Mouse (Mus musculus) hindbrain, embryonic 16.5 days (tissue): ENCODE measurements at regions not wholly inside any gene's neighbourhood (a gene's known extent, or its start where the extent isn't known, plus 50 kb on each side); places are given as distances from the start of the nearest gene placed in this dataset.
A peak's percentile ranks its signal among the peaks of the same experiment; 100 is the strongest.
"Not testable (repeated sequence)": the region's sequence is repeated elsewhere in the genome, so short reads cannot be mapped to it uniquely, and the experiment has no call there.

Source experiments
- ATAC-seq: fragments of 200-750 bp; cut with Nextera tagmentation; 2 replicates; pipeline ENCODE4 v1.8.0; 2017; ENCODE audit warnings: moderate TSS enrichment, moderate library complexity
- H3K27ac ChIP-seq: fragments of 300-500 bp; sonication (generic); 2 replicates; pipeline ENCODE4 v1.5.1; 2014; ENCODE audit warnings: low read depth, mild to moderate bottlenecking, control low read depth, low read length, moderate library complexity
- H3K27me3 ChIP-seq: fragments of 300-500 bp; sonication (generic); replicated peaks from 2 replicates; pipeline ENCODE4 v1.6.1; 2014; ENCODE audit warnings: low read length; ENCODE audit not compliant: control insufficient read depth, insufficient read depth
- H3K36me3 ChIP-seq: fragments of 300-500 bp; sonication (generic); 2 replicates; pipeline ENCODE4 v1.6.1; 2014; ENCODE audit warnings: mild to moderate bottlenecking, low read length, moderate library complexity, mixed read lengths; ENCODE audit not compliant: control insufficient read depth, insufficient read depth
- H3K4me1 ChIP-seq: fragments of 300-500 bp; sonication (generic); 2 replicates; pipeline ENCODE4 v1.6.1; 2014; ENCODE audit warnings: low read depth, low read length; ENCODE audit not compliant: control insufficient read depth, insufficient read depth
- H3K4me2 ChIP-seq: fragments of 300-500 bp; sonication (generic); 2 replicates; pipeline ENCODE4 v1.6.1; 2014; ENCODE audit warnings: mild to moderate bottlenecking, low read length, control low read depth, moderate library complexity
- H3K4me3 ChIP-seq: fragments of 300-500 bp; sonication (generic); 2 replicates; pipeline ENCODE4 v1.5.1; 2014; ENCODE audit warnings: mild to moderate bottlenecking, low read length, control low read depth, moderate library complexity
- H3K9ac ChIP-seq: fragments of 300-500 bp; sonication (generic); 2 replicates; pipeline ENCODE4 v1.6.1; 2014; ENCODE audit warnings: low read depth, mild to moderate bottlenecking, control low read depth, low read length, moderate library complexity
- H3K9me3 ChIP-seq: fragments of 300-500 bp; sonication (generic); 2 replicates; pipeline ENCODE4 v1.6.1; 2014; ENCODE audit warnings: mild to moderate bottlenecking, low read length, moderate library complexity; ENCODE audit not compliant: control insufficient read depth
- WGBS: fragments of 180-500 bp; shearing (Covaris S2); extraction: QIAGEN DNeasy Blood & Tissue Kit; methylation state at CpG from one replicate; pipeline ENCODE4 v1.1.7; 2014; 5-methylcytosine and 5-hydroxymethylcytosine counted together

DNA sequence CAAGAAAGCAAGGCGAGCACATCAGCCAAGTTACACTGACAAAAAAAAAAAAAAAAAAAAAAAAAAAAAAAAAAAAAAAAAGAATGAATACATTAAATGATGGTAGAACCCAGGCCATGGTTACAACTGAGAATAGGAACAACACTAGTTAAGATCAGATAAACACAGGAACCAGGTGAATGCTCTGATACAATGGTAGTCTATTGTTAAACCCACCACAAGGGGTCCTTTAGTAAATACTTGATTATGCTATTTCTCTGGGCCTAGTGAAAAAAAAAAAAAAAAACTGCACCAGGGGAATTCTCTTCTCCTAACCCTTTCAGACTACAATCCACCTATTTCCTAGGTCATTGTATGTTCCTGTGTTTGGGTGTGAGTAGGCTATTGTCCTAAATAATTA is 2289.7 kb downstream of the Cntnap5b start:
- no peak overlapping the region for H3K4me3 ChIP-seq
- no peaks in the 10 kb centered on the region for H3K9me3 ChIP-seq
- no peak for ATAC-seq
- H3K36me3 ChIP-seq = no peaks in the 10 kb centered on the region
- H3K9ac ChIP-seq = no peak overlapping the region
- H3K4me2 ChIP-seq = no peak overlapping the region
- H3K27me3 ChIP-seq = no peaks in the 10 kb centered on the region
- WGBS = 78% methylated on average over 1 of the region's 1 CpGs
- H3K27ac ChIP-seq = no peak overlapping the region
- no peaks in the 10 kb centered on the region for H3K4me1 ChIP-seq

DNA sequence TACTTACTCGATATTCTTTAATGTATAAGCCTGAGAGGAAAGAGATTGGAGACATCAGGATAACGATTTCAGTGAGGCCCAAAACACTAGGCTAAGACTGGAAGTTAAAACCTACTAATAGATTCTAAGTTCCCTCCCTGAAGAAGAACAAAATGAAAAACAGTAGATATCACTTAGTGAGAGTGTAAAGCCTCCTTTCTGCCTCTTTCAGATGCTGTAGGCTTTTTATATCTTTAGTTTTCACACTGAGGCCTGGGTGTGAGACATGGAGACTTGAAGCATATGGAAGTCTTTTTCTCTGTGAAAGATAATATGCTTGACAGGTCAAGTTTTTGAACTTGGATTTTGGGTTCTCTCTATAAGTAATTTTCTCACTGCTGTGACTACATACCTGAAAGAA is 2333.1 kb downstream of the Cntnap5b start:
- no peaks in the 10 kb centered on the region for H3K9me3 ChIP-seq
- H3K4me1 ChIP-seq = no peaks in the 10 kb centered on the region
- no peaks in the 10 kb centered on the region for H3K27me3 ChIP-seq
- no peaks in the 10 kb centered on the region for H3K36me3 ChIP-seq
- no peak overlapping the region for H3K9ac ChIP-seq
- WGBS = 85% methylated on average over 2 of the region's 2 CpGs
- ATAC-seq = no peak
- H3K27ac ChIP-seq = no peak overlapping the region
- no peak overlapping the region for H3K4me3 ChIP-seq
- no peak overlapping the region for H3K4me2 ChIP-seq

DNA sequence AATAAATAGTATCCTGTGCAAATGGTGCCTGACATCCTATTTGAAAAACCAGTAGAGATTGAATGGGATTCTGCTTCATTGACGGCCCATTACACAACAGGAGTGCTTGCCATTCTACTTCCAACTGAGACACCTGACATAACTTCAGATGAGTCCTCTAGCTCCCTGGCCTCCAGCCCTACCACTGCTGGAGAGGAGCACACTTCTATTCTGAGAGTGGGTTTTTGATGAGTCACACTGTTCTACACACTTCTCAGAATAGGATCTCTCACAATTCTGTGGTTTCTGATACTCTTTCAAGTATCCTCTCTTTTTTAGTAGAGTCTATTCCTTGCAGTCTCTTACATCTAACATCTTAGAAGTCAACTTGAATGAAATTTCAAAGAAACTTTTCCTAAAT is 2366.5 kb downstream of the Cntnap5b start:
- no peak overlapping the region for H3K9ac ChIP-seq
- WGBS = 81% methylated on average over 1 of the region's 1 CpGs
- H3K36me3 ChIP-seq = no peaks in the 10 kb centered on the region
- ATAC-seq = no peak
- H3K9me3 ChIP-seq = no peaks in the 10 kb centered on the region
- H3K4me1 ChIP-seq = no peaks in the 10 kb centered on the region
- H3K4me2 ChIP-seq = no peak overlapping the region
- H3K27ac ChIP-seq = no peak overlapping the region
- no peaks in the 10 kb centered on the region for H3K27me3 ChIP-seq
- H3K4me3 ChIP-seq = no peak overlapping the region

DNA sequence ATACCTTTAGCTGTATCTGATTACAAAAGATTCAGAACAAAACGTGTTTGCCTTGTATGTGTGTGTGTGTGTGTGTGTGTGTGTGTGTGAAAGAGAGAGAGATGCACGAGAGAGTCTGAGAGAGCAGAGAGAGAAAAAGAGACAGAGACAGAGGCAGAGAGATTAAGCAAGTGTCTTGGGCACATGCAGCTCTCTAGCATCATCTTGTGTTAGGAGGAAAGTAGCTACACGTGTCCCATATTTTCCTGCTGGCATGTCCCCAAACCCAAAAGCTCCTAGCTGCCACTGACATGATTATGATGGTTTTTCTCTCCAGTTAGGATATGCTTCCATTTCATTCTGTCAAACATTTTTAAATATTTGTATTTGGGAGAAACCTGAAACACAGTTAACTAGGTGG is 2373.8 kb downstream of the Cntnap5b start:
- Histone ChIP-seq H3K4me1 (no peaks in the 10 kb centered on the region), H3K4me3 (no peak overlapping the region), H3K27me3 (no peaks in the 10 kb centered on the region), H3K9ac (no peak overlapping the region), H3K4me2 (no peak overlapping the region), H3K9me3 (no peaks in the 10 kb centered on the region), H3K36me3 (no peaks in the 10 kb centered on the region), H3K27ac (no peak overlapping the region)
- 56% methylated on average over 3 of the region's 3 CpGs for whole genome bisulfite sequencing
- ATAC-seq = no peak

DNA sequence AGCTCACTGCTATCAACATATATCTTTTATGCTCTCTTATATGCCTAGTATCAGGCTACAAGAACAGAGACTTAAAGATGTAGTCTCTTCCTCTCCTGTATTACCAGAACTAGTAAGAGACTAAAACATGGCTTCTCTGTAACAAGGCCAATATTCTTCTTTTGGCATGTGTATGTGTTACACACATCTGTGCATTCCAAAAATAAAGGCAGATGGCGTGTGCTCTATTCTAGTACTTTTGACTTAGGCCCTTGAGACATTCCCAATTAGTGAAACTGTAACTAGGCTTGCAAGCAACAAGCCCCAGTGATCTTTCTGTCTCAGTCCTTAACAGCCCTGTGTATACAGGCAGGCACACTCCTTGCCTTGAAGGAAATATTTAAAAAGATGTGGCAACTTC is 2394.1 kb downstream of the Cntnap5b start:
- 68% methylated on average over 1 of the region's 1 CpGs for WGBS
- Histone ChIP-seq H3K4me1 (no peaks in the 10 kb centered on the region), H3K4me2 (no peak overlapping the region), H3K27ac (no peak overlapping the region), H3K9ac (no peak overlapping the region), H3K9me3 (no peaks in the 10 kb centered on the region), H3K4me3 (no peak overlapping the region), H3K36me3 (no peaks in the 10 kb centered on the region), H3K27me3 (no peaks in the 10 kb centered on the region)
- ATAC-seq = peak; percentile 60; the same call in 1 of the 2 replicates

DNA sequence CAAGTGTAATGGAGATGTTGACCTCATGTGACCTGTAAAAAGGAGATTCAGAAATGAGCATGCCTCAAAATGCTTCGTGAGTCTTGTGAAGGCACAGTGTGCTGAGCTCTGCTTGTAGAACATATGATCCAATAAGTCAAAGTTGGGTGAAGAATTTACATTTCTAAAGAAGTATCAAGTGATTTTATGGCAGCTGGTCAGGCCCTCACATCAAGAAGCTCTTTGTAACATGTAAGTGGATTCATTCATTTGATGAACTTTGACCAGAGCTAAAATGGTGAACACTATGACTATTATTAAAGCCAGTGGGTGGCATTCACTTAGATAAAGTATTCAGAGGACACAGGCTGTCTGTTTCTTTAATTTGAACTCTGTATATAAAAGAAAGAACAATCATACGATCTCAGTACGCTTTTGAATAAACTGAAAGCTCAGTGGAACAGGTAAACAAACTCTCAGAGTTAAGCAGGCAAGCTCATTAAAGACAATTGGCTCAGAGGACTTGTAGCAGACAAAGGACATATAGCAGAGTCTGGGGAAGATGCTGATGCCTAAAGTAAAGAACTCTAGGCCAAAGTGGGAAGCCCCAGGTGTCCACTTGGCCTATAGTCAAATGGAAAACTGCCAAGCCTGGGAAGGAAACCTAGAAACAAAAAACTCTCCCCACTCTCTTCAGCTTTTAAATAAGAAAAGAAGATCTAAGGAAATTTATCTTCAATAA is 2398.2 kb downstream of the Cntnap5b start:
- Histone ChIP-seq H3K4me3 (no peak overlapping the region), H3K36me3 (no peaks in the 10 kb centered on the region), H3K4me2 (no peak overlapping the region), H3K9ac (no peak overlapping the region), H3K27me3 (no peaks in the 10 kb centered on the region), H3K9me3 (no peaks in the 10 kb centered on the region), H3K4me1 (no peaks in the 10 kb centered on the region), H3K27ac (no peak overlapping the region)
- 19% methylated on average over 3 of the region's 3 CpGs for WGBS
- ATAC-seq = no peak

DNA sequence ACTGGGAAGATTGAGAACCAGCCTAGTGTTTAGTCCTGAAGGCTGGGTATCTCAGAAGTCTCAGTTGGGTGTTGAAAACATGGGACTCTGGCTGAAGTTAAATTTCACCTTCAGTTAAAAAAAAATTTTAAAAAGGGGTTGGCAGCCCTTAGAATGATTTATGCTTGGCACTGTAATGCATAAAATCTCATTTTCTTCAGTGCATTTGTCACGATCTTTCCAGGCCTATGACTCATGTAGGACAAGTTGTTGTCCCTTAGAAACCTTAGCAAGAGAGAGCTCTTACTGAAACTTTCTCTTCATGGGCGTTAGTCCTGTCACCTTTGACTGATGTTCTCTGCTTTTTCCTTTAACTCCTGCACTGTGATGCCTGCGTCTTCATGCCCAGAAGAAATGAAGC is 2413.4 kb downstream of the Cntnap5b start:
- no peaks in the 10 kb centered on the region for H3K27me3 ChIP-seq
- H3K4me1 ChIP-seq = no peaks in the 10 kb centered on the region
- 51% methylated on average over 3 of the region's 3 CpGs for WGBS
- no peaks in the 10 kb centered on the region for H3K9me3 ChIP-seq
- H3K36me3 ChIP-seq = no peaks in the 10 kb centered on the region
- H3K9ac ChIP-seq = no peak overlapping the region
- ATAC-seq = no peak
- H3K27ac ChIP-seq = no peak overlapping the region
- H3K4me2 ChIP-seq = no peak overlapping the region
- H3K4me3 ChIP-seq = no peak overlapping the region

DNA sequence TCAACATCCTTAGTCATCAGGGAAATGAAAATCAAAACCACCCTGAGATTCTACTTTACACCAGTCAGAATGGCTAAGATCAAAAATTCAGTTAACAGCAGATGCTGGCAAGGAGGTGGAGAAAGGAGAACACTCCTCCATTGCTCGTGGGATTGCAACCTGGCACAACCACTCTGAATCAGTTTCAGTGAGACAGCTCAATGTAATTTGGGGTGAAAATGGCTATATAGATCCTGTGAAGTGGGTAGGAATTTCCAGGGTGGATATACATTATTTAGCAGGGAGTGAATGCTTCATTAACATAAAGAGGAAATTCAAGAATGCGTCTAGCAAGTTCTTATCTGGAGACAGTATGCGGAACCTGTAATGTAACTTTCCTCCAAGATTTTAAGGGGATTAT is 2462.9 kb downstream of the Cntnap5b start:
- H3K4me3 ChIP-seq = no peak overlapping the region
- no peaks in the 10 kb centered on the region for H3K36me3 ChIP-seq
- H3K9ac ChIP-seq = no peak overlapping the region
- no peak overlapping the region for H3K4me2 ChIP-seq
- WGBS = 88% methylated on average over 3 of the region's 3 CpGs
- no peak for ATAC-seq
- H3K27ac ChIP-seq = no peak overlapping the region
- H3K9me3 ChIP-seq = no peaks in the 10 kb centered on the region
- H3K4me1 ChIP-seq = no peaks in the 10 kb centered on the region
- H3K27me3 ChIP-seq = no peaks in the 10 kb centered on the region

DNA sequence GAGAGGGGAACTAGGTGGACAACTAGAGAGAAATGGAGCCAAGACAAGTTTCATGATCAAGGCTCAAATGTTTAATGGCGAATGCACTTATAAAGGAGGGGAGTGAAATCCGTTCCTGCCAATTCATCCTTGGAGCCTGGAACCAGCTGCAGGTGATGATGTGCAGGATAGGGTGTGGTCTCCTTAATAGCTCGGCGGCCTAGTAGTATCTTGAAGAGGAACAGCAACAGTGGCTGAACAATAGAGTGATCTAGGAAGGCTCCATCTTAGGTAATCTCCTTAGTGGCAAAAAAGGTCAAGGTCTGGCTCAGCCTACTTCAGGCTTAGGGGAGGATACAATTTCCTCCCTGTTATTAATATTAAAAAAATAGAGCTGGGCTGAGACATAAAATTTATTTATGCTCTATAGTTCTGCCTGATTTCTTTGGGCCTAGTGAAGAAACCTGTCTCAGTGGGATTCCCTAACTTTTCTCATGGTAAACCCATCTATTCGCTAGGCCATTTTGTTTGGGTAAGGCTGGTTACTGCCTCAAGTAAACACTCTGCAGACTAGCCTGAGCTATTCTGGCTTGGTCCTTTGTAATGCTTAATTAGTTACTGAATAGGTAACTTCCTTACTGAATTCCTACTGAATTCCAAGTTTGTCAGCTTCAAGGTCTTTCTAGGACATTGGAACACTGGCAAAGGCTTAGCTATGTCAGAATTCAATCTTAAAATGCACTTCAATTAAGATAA is 2490.7 kb downstream of the Cntnap5b start:
- WGBS = 90% methylated on average over 5 of the region's 5 CpGs
- H3K4me2 ChIP-seq, H3K27me3 ChIP-seq, H3K9ac ChIP-seq, H3K4me1 ChIP-seq, H3K36me3 ChIP-seq, ATAC-seq, H3K27ac ChIP-seq, H3K4me3 ChIP-seq: not testable (repeated sequence)
- peaks cover 13% of the 10 kb centered on the region for H3K9me3 ChIP-seq
